Mouse (Mus musculus) bone marrow, adult 2 months (tissue): Measurements from ENCODE around the gene Atp2a1.

Experiments
- CTCF ChIP-seq: fragments of 200-500 bp; IDR thresholded peaks from 2 replicates; pipeline ENCODE4 v1.5.1; 2011; ENCODE audit warnings: low read length, control low read depth; ENCODE audit not compliant: control insufficient read depth, insufficient read depth
- POLR2A ChIP-seq: fragments of 200-500 bp; IDR thresholded peaks from 2 replicates; pipeline ENCODE4 v1.6.1; 2011; ENCODE audit warnings: low read depth, mild to moderate bottlenecking, control low read depth, low read length, borderline replicate concordance; ENCODE audit not compliant: control insufficient read depth

DNA sequence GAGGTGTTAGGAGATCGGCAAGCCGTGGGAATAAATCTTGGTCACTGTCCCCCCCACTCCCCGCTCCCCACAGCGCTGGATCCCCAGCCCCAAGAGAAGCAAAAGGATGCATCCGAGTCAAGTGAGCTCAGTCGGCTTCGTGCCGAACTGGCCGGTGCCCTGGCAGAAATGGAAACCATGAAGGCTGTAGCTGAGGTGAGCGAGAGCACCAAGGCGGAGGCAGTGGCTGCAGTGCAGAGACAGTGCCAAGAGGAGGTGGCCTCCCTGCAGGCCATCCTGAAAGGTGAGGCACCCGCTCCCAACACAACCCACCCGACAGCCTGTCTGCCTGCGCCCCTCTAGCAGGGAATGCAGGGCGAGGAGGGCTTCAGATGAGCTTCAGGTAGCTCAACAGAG lies 33.4 kb downstream of the Atp2a1 start:
- TF ChIP-seq POLR2A (no peak), CTCF (no peak)
